Comparison of ENCODE assay signal across 8 mouse cellular contexts in the genomic region with DNA sequence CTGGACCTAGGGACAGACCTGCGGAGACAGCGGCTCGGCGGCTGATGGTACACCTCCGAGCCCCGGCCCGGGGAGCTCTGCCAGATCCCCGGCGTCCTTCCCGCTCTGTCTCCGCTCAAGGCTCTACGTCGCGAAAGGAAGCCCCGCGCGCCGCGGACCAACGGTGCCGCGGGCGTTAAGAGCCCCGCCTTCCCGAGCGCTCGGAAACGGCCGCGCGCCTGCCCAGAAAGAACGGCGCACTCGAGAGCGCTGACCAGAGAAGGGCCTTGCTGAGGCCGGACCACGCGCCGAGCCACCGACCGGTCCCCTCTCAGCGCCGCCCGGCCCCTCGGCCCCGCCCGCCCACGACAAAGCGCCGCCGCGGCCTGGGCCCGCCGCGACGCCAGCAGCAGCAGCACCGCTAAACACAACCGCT. TPM values are rescaled to one million over a fixed set of nuclear protein-coding genes. Genes with fewer than 3 reads are reported as not detected.
DNase-seq lines count a peak whose midpoint lies in the region; ATAC-seq lines count a peak whose summit lies in the region.

No protein-coding gene starts in this region.

- peaks cover 29% of the 10 kb centered on the region for H3K4me1 ChIP-seq in forebrain, embryonic 15.5 days
- peaks cover 28% of the 10 kb centered on the region for H3K4me1 ChIP-seq in liver, embryonic 11.5 days (replicated peaks; ENCODE audit: control insufficient read depth, insufficient read depth, low read length)

- peak overlapping the region; percentile 91 for H3K4me3 ChIP-seq in forebrain, embryonic 15.5 days
- H3K4me3 ChIP-seq in liver, embryonic 11.5 days (ENCODE audit: low read depth, low read length) = peak overlapping the region; percentile 79

- H3K4me2 ChIP-seq in forebrain, embryonic 15.5 days (replicated peaks) = peak overlapping the region; percentile 61
- H3K4me2 ChIP-seq in liver, embryonic 11.5 days = peak overlapping the region; percentile 88

- H3K36me3 ChIP-seq in forebrain, embryonic 15.5 days = peaks cover 10% of the 10 kb centered on the region
- peaks cover 16% of the 10 kb centered on the region for H3K36me3 ChIP-seq in liver, embryonic 11.5 days (ENCODE audit: control insufficient read depth, insufficient read depth, low read length)

- no peaks in the 10 kb centered on the region for H3K27me3 ChIP-seq in forebrain, embryonic 15.5 days
- no peaks in the 10 kb centered on the region for H3K27me3 ChIP-seq in liver, embryonic 11.5 days (replicated peaks; ENCODE audit: control insufficient read depth, insufficient read depth, low read length)

- H3K27ac ChIP-seq in forebrain, embryonic 15.5 days (replicated peaks) = peak overlapping the region; percentile 96
- peak overlapping the region; percentile 98 for H3K27ac ChIP-seq in liver, embryonic 11.5 days (ENCODE audit: low read depth, low read length)

- H3K9me3 ChIP-seq in forebrain, embryonic 15.5 days = no peaks in the 10 kb centered on the region
- H3K9me3 ChIP-seq in liver, embryonic 11.5 days (ENCODE audit: control insufficient read depth, low read length) = no peaks in the 10 kb centered on the region

- WGBS in forebrain, embryonic 15.5 days = under 1% methylated on average over 56 of the region's 58 CpGs
- under 1% methylated on average over 58 of the region's 58 CpGs for WGBS in liver, embryonic 11.5 days

- ATAC-seq in forebrain, embryonic 15.5 days (replicated peaks) = no peak
- ATAC-seq in liver, embryonic 11.5 days (replicated peaks; ENCODE audit: low FRiP score) = peak; percentile 28

- peak; percentile 62 for DNase-seq in cerebellum, adult 8-10 months
- no peak for DNase-seq in cerebellum, postnatal 25 days
- peak; percentile 67 for DNase-seq in retina, embryonic 14.5 days (ENCODE audit: low spot score)
- DNase-seq in retina, postnatal 1 day = no peak
- no peak for DNase-seq in liver, embryonic 11.5 days (ENCODE audit: low spot score)
- DNase-seq in right cerebral cortex, postnatal 10 days (ENCODE audit: low spot score in 2 of 2) = peak; percentile 59 to 69
- DNase-seq in adrenal gland, postnatal 4 days (ENCODE audit: low spot score in 2 of 2) = no peak

- H3K9ac ChIP-seq in forebrain, embryonic 15.5 days (replicated peaks) = peak overlapping the region; percentile 95
- peak overlapping the region; percentile 97 for H3K9ac ChIP-seq in liver, embryonic 11.5 days (ENCODE audit: low read depth, low read length)

RNA-seq across cellular contexts. Expression of gene Ep400, which starts 0.5 kb away (rescaled TPM):
- polyA plus RNA-seq in forebrain, embryonic 15.5 days (2015; fragmentation: Nextera tagmentation; extraction: Ambion mirVana) = 56.6 and 62.1 TPM in 2 replicates
- polyA plus RNA-seq in liver, embryonic 11.5 days (2014; fragmentation: Nextera tagmentation; extraction: Ambion mirVana) = 42.2 and 44.5 TPM in 2 replicates
- 100 to 1,000 TPM in 1 of 2 experiments, 10 to 100 TPM in 1; 93.2 to 114 TPM for total RNA-seq in adrenal gland, postnatal 4 days (2021)

RNA-seq across cellular contexts. Expression of gene Pus1, which starts 10.4 kb away (rescaled TPM):
- 23.6 and 25.7 TPM in 2 replicates for polyA plus RNA-seq in forebrain, embryonic 15.5 days (2015; fragmentation: Nextera tagmentation; extraction: Ambion mirVana)
- 49.8 and 54.3 TPM in 2 replicates for polyA plus RNA-seq in liver, embryonic 11.5 days (2014; fragmentation: Nextera tagmentation; extraction: Ambion mirVana)
- 10 to 100 TPM; 40.2 to 47.2 TPM for total RNA-seq in adrenal gland, postnatal 4 days (2021)

RNA-seq across cellular contexts. Expression of gene Ulk1, which starts 39.9 kb away (rescaled TPM):
- polyA plus RNA-seq in forebrain, embryonic 15.5 days (2015; fragmentation: Nextera tagmentation; extraction: Ambion mirVana) = 45.0 and 46.6 TPM in 2 replicates
- polyA plus RNA-seq in liver, embryonic 11.5 days (2014; fragmentation: Nextera tagmentation; extraction: Ambion mirVana) = 13.8 and 15.7 TPM in 2 replicates
- total RNA-seq in adrenal gland, postnatal 4 days (2021) = 10 to 100 TPM; 59.5 to 64.8 TPM

Comparison
In these comparisons a context has a peak if more than half of its experiments do, and no peak if none do; other contexts are left out.
1. DNase-seq: peak in cerebellum, adult 8-10 months (single experiment), retina, embryonic 14.5 days (single experiment) and right cerebral cortex, postnatal 10 days (2 of 2); none in cerebellum, postnatal 25 days (0 of 2), retina, postnatal 1 day (single experiment), liver, embryonic 11.5 days (single experiment) and adrenal gland, postnatal 4 days (0 of 2).